ENCODE assay signal across 18 mouse cellular contexts in the genomic region with DNA sequence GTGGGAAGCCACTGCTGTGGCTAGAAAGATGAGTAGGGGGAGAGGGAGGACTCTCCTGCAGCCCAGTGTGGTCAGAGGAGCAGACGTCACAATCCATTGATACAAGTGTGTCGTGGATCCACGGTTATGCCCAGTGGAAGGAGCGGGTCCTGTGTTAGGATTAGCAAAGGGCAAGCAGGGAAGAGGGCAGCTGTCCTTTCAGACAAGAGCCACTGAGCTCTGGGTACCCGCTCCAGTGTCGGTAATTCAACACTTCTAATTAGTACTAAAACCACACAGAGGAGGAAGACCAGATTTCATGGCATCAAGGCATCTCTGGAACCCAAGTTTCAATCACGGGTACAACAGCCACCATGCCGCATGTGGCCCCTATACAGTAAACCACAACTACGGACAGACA.
"Had no signal": no experiment of that assay in that cellular context is flagged by ENCODE, and none has a peak within 500 bp of the region (broad histone marks: within the 10 kb centered on the region; RNA-seq: fewer than 3 reads in every experiment).

No protein-coding gene starts in this region.

- H3K4me2 ChIP-seq: liver, embryonic 15.5 days; lung, embryonic 15.5 days; midbrain, embryonic 12.5 days; neural tube, embryonic 12.5 days; stomach, embryonic 15.5 days had no signal

- H3K36me3 ChIP-seq: liver, embryonic 15.5 days; lung, embryonic 15.5 days; midbrain, embryonic 12.5 days; neural tube, embryonic 12.5 days; stomach, embryonic 15.5 days had no signal

- H3K4me3 ChIP-seq: liver, embryonic 15.5 days; lung, embryonic 15.5 days; megakaryocyte, embryonic 14.5 days; midbrain, embryonic 12.5 days; neural tube, embryonic 12.5 days; stomach, embryonic 15.5 days had no signal

- H3K9ac ChIP-seq: liver, embryonic 15.5 days; liver, postnatal 0 days; lung, embryonic 15.5 days; midbrain, embryonic 12.5 days; neural tube, embryonic 12.5 days; stomach, embryonic 15.5 days had no signal

- H3K27ac ChIP-seq: liver, embryonic 15.5 days; lung, embryonic 15.5 days; macrophage; midbrain, embryonic 12.5 days; neural tube, embryonic 12.5 days; stomach, embryonic 15.5 days; stomach, postnatal 0 days had no signal

- H3K4me1 ChIP-seq: liver, embryonic 15.5 days; lung, embryonic 15.5 days; neural tube, embryonic 12.5 days; stomach, embryonic 15.5 days had no signal

- ATAC-seq: liver, postnatal 0 days; lung, postnatal 0 days had no signal

- H3K27me3 ChIP-seq: liver, embryonic 15.5 days; lung, embryonic 15.5 days; neural tube, embryonic 12.5 days; stomach, embryonic 15.5 days had no signal

- DNase-seq: liver, postnatal 0 days; lung, adult 2 months; lung, postnatal 14 days; lung, postnatal 36 days; midbrain, embryonic 14.5 days; right cerebral cortex, postnatal 14 days; thymus, adult 2 months; thymus, postnatal 25 days; thymus, postnatal 4 days had no signal

- H3K9me3 ChIP-seq: liver, embryonic 15.5 days; lung, embryonic 15.5 days; midbrain, embryonic 12.5 days; neural tube, embryonic 12.5 days; stomach, embryonic 15.5 days had no signal
